Mouse (Mus musculus): Measurements from ENCODE around the gene Macrod2.

DNA sequence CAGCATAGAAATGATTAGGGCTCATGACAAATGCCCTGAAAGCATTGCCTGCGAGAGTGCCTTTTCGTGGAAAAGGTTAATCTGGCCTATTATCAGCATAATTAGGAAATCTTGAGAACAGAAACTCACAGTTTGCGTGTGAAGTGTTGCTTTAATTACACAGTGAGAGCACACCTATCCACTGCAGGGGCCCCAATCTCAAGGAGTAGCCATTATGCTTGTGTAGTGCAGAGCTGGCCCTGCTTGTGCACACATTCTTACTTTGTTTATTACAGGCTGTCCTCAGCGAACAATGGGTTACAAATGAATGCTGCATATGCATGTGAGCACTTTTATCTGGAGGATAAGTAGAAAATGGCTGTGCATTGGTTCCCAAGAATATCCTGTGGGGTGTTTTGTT, 308.3 kb downstream of the Macrod2 start:
- TF ChIP-seq GATA1 (IDR thresholded peaks at IDR 0.05; ENCODE audit: borderline replicate concordance, low read length) (no peak), FLI1 (IDR thresholded peaks at IDR 0.05; ENCODE audit: low read length) (no peak)

Data from megakaryocyte, embryonic 14.5 days (primary cell).